ENCODE assay signal across 7 mouse cellular contexts in genomic region chr17:87522500-87523091, GRCm38 (mm10).
DNase-seq lines count a peak whose midpoint lies in the region; ATAC-seq lines count a peak whose summit lies in the region.

No protein-coding gene starts in this region.

- H3K27me3 ChIP-seq in lung, embryonic 15.5 days = no peaks in the 10 kb centered on the region
- no peaks in the 10 kb centered on the region for H3K27me3 ChIP-seq in forebrain, embryonic 13.5 days

- peak overlapping the region; percentile 26; the same call in 1 of the 2 replicates for H3K4me2 ChIP-seq in lung, embryonic 15.5 days
- peak overlapping the region; percentile 21 for H3K4me2 ChIP-seq in forebrain, embryonic 13.5 days

- no peaks in the 10 kb centered on the region for H3K9me3 ChIP-seq in lung, embryonic 15.5 days
- no peaks in the 10 kb centered on the region for H3K9me3 ChIP-seq in forebrain, embryonic 13.5 days (replicated peaks)

- DNase-seq in lung, postnatal 36 days = no peak
- DNase-seq in left cerebral cortex, postnatal 36 days (ENCODE audit: low spot score in 2 of 2) = peak; percentile 47 to 52
- DNase-seq in retina, embryonic 14.5 days (ENCODE audit: low spot score) = peak; percentile 27
- no peak for DNase-seq in layer of hippocampus, adult 8-10 months (ENCODE audit: low spot score in 2 of 2)
- DNase-seq in embryo, embryonic 10.5 days (ENCODE audit: low spot score) = no peak

- ATAC-seq in lung, embryonic 15.5 days (ENCODE audit: borderline replicate concordance, extremely low read depth, low FRiP score, low TSS enrichment) = peak; percentile 77
- ATAC-seq in forebrain, embryonic 13.5 days = peak; percentile 67

- no peak overlapping the region for H3K9ac ChIP-seq in lung, embryonic 15.5 days
- H3K9ac ChIP-seq in forebrain, embryonic 13.5 days = no peak overlapping the region

- H3K27ac ChIP-seq in lung, embryonic 15.5 days = peak overlapping the region; percentile 67
- H3K27ac ChIP-seq in forebrain, embryonic 13.5 days = peak overlapping the region; percentile 79

- H3K36me3 ChIP-seq in lung, embryonic 15.5 days = no peaks in the 10 kb centered on the region
- H3K36me3 ChIP-seq in forebrain, embryonic 13.5 days (ENCODE audit: poor library complexity, severe bottlenecking) = no peaks in the 10 kb centered on the region

- intact Hi-C loops in left cerebral cortex, postnatal 36 days (cut with DNase I) = loop anchor here (2.0 kb wide), 1 partner anchor 76 kb away; the partner anchor contains the start of gene Calm2

- WGBS in lung, embryonic 15.5 days = 12% methylated on average over 8 of the region's 8 CpGs
- 17% methylated on average over 8 of the region's 8 CpGs for WGBS in forebrain, embryonic 13.5 days

- H3K4me3 ChIP-seq in lung, embryonic 15.5 days = no peak overlapping the region
- no peak overlapping the region for H3K4me3 ChIP-seq in forebrain, embryonic 13.5 days

- peaks cover 30% of the 10 kb centered on the region for H3K4me1 ChIP-seq in lung, embryonic 15.5 days
- H3K4me1 ChIP-seq in forebrain, embryonic 13.5 days = peaks cover 20% of the 10 kb centered on the region

Comparison
In these comparisons a context has a peak if more than half of its experiments do, and no peak if none do; other contexts are left out.
1. DNase-seq: peak in left cerebral cortex, postnatal 36 days (2 of 2) and retina, embryonic 14.5 days (single experiment); none in lung, postnatal 36 days (single experiment), layer of hippocampus, adult 8-10 months (0 of 2) and embryo, embryonic 10.5 days (single experiment).